ENCODE assay signal across 21 mouse cellular contexts in genomic region chr4:14212225-14212624, GRCm38 (mm10).
DNase-seq lines count a peak whose midpoint lies in the region; ATAC-seq lines count a peak whose summit lies in the region.
"Had no signal": no experiment of that assay in that cellular context is flagged by ENCODE, and none has a peak within 500 bp of the region (broad histone marks: within the 10 kb centered on the region; RNA-seq: fewer than 3 reads in every experiment).

No protein-coding gene starts in this region.

- no peaks in the 10 kb centered on the region for H3K27me3 ChIP-seq in hindbrain, embryonic 11.5 days (ENCODE audit: control insufficient read depth, insufficient read depth, low read length)
- H3K27me3 ChIP-seq in hindbrain, embryonic 10.5 days (ENCODE audit: insufficient read depth, poor library complexity, severe bottlenecking): no peaks in the 10 kb centered on the region
- no peaks in the 10 kb centered on the region for H3K27me3 ChIP-seq in neural tube, embryonic 13.5 days
- H3K27me3 ChIP-seq in neural tube, embryonic 14.5 days (ENCODE audit: control insufficient read depth, insufficient read depth, low read length): no peaks in the 10 kb centered on the region
- H3K27me3 ChIP-seq: CH12.LX; embryonic facial prominence, embryonic 13.5 days; forebrain, embryonic 12.5 days; heart, embryonic 13.5 days; Patski had no signal

- DNase-seq in hindbrain, embryonic 11.5 days (ENCODE audit: low spot score): no peak
- DNase-seq in hindbrain, embryonic 10.5 days (ENCODE audit: low spot score): no peak
- DNase-seq in neural tube, embryonic 10.5 days (ENCODE audit: extremely low spot score, low spot score): no peak
- DNase-seq in urinary bladder, postnatal 25 days (ENCODE audit: low spot score): no peak
- DNase-seq in frontal cortex, postnatal 25 days (ENCODE audit: low spot score in 2 of 2): no peak
- DNase-seq: adrenal gland, postnatal 14 days; cerebellum, adult 2 months; embryo, embryonic 11 days; gastrocnemius, postnatal 36 days; heart, adult 11 months; heart, postnatal 36 days had no signal

- 0 out of 2 replicates have a peak, but pooled peaks have one; percentile 40 for ATAC-seq in hindbrain, embryonic 11.5 days (ENCODE audit: low FRiP score)
- peak; percentile 53; the same call in 1 of the 2 replicates for ATAC-seq in neural tube, embryonic 13.5 days (ENCODE audit: low read depth)
- ATAC-seq in neural tube, embryonic 14.5 days (ENCODE audit: low read depth): 0 out of 2 replicates have a peak, but pooled peaks have one; percentile 34
- ATAC-seq: activated CD4-positive, CD25-positive, alpha-beta regulatory T cell, adult 4 months; forebrain, embryonic 16.5 days; intestine, embryonic 16.5 days; Patski had no signal

- H3K4me1 ChIP-seq in hindbrain, embryonic 11.5 days (replicated peaks; ENCODE audit: control insufficient read depth, insufficient read depth, low read length): no peaks in the 10 kb centered on the region
- H3K4me1 ChIP-seq in hindbrain, embryonic 10.5 days (replicated peaks): no peaks in the 10 kb centered on the region
- H3K4me1 ChIP-seq in neural tube, embryonic 13.5 days (replicated peaks): 0 out of 2 replicates have a peak, but pooled peaks cover 6% of the 10 kb centered on the region
- H3K4me1 ChIP-seq in neural tube, embryonic 14.5 days (ENCODE audit: control insufficient read depth, insufficient read depth, low read length): no peaks in the 10 kb centered on the region
- H3K4me1 ChIP-seq: embryonic facial prominence, embryonic 13.5 days; forebrain, embryonic 12.5 days; heart, embryonic 13.5 days had no signal

- H3K9me3 ChIP-seq in hindbrain, embryonic 11.5 days (ENCODE audit: control insufficient read depth, low read length): no peaks in the 10 kb centered on the region
- H3K9me3 ChIP-seq in hindbrain, embryonic 10.5 days: no peaks in the 10 kb centered on the region
- no peaks in the 10 kb centered on the region for H3K9me3 ChIP-seq in neural tube, embryonic 13.5 days
- H3K9me3 ChIP-seq in neural tube, embryonic 14.5 days (ENCODE audit: control insufficient read depth, low read length): no peaks in the 10 kb centered on the region
- H3K9me3 ChIP-seq: embryonic facial prominence, embryonic 13.5 days; forebrain, embryonic 12.5 days; heart, embryonic 13.5 days had no signal

- H3K4me3 ChIP-seq in hindbrain, embryonic 11.5 days (ENCODE audit: low read depth, low read length): no peak overlapping the region
- H3K4me3 ChIP-seq in hindbrain, embryonic 10.5 days: no peak overlapping the region
- H3K4me3 ChIP-seq in neural tube, embryonic 13.5 days: no peak overlapping the region
- no peak overlapping the region for H3K4me3 ChIP-seq in neural tube, embryonic 14.5 days (ENCODE audit: low read depth, low read length)
- H3K4me3 ChIP-seq: embryonic facial prominence, embryonic 13.5 days; forebrain, embryonic 12.5 days; heart, embryonic 13.5 days had no signal

- no peaks in the 10 kb centered on the region for H3K36me3 ChIP-seq in hindbrain, embryonic 11.5 days (ENCODE audit: control insufficient read depth, insufficient read depth, low read length)
- H3K36me3 ChIP-seq in hindbrain, embryonic 10.5 days: no peaks in the 10 kb centered on the region
- no peaks in the 10 kb centered on the region for H3K36me3 ChIP-seq in neural tube, embryonic 13.5 days
- no peaks in the 10 kb centered on the region for H3K36me3 ChIP-seq in neural tube, embryonic 14.5 days (ENCODE audit: control insufficient read depth, insufficient read depth, low read length)
- H3K36me3 ChIP-seq: embryonic facial prominence, embryonic 13.5 days; forebrain, embryonic 12.5 days; heart, embryonic 13.5 days had no signal

- no peak overlapping the region for H3K9ac ChIP-seq in hindbrain, embryonic 11.5 days (ENCODE audit: low read depth, low read length)
- H3K9ac ChIP-seq in neural tube, embryonic 13.5 days: no peak overlapping the region
- no peak overlapping the region for H3K9ac ChIP-seq in neural tube, embryonic 14.5 days (replicated peaks; ENCODE audit: low read depth, low read length)
- H3K9ac ChIP-seq: embryonic facial prominence, embryonic 13.5 days; forebrain, embryonic 12.5 days; heart, embryonic 13.5 days had no signal

- no peak overlapping the region for H3K27ac ChIP-seq in hindbrain, embryonic 11.5 days (ENCODE audit: low read depth, low read length)
- H3K27ac ChIP-seq in hindbrain, embryonic 10.5 days: no peak overlapping the region
- H3K27ac ChIP-seq in neural tube, embryonic 13.5 days (replicated peaks): no peak overlapping the region
- H3K27ac ChIP-seq in neural tube, embryonic 14.5 days (ENCODE audit: low read depth, low read length): no peak overlapping the region
- H3K27ac ChIP-seq: embryonic facial prominence, embryonic 13.5 days; forebrain, embryonic 12.5 days; heart, embryonic 13.5 days had no signal

- H3K4me2 ChIP-seq in hindbrain, embryonic 11.5 days (replicated peaks; ENCODE audit: low read depth, low read length): no peak overlapping the region
- H3K4me2 ChIP-seq in neural tube, embryonic 13.5 days: no peak overlapping the region
- no peak overlapping the region for H3K4me2 ChIP-seq in neural tube, embryonic 14.5 days (ENCODE audit: low read depth, low read length)
- H3K4me2 ChIP-seq: embryonic facial prominence, embryonic 13.5 days; forebrain, embryonic 12.5 days; heart, embryonic 13.5 days had no signal
